Mouse (Mus musculus): ENCODE measurements at regions not wholly inside any gene's neighbourhood (a gene's known extent, or its start where the extent isn't known, plus 50 kb on each side); places are given as distances from the start of the nearest gene placed in this dataset.
A peak's percentile ranks its signal among the peaks of the same experiment; 100 is the strongest.

DNA sequence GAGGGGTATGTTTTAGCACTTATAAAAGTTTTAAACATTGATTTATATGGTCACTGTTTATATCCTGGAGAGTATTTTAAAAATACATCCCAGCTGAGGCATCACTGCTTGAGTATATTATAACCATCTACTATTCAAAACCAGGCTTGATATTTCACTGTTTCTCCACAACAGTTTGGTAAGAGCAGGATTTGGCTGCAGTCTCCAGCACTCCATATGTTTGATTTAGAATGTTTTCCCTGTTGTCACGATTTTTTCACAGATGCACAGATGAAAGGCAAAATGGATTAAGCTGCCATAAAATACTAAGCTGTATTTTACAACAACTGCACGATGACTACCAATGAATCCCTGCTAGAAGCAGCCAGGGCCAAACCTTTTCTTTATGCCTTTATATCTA lies 166.6 kb downstream of the Cox7b2 start:
- intact Hi-C loops (cut with DNase I), result no loop called here
- no peak for DNase-seq

DNA sequence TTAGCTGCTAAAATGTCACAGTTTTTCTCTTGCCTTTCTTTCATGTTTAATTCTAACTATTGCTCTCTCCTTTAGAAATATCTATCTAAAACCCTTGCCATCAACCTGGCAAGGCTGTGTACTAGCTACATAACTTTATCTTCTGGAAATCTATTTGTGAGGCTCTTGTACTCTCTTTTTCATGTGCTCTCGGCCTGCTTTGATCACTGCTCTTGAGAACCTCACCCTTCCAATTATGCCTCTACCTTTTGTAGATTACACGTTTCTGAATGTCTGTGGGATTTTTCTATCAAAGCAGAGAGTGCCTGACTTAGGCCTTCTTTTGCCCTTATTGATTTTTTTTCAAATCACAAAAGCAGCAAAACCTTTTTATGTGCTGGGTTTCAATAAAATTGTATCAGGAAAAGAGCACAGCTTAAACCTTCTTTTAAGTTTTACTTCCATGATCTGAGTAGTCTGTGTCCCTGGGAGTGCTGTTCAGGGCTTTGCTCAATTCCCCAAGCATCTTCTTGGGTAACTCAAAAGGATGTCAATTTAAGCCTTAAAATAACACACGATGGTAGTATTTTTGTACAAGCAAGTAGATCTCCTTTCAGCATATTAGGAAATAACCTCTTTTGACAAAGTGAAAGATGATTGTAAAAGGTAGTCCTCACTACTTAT lies 181.7 kb downstream of the Cox7b2 start:
- intact Hi-C loops (cut with DNase I), result no loop called here
- no peak for DNase-seq

DNA sequence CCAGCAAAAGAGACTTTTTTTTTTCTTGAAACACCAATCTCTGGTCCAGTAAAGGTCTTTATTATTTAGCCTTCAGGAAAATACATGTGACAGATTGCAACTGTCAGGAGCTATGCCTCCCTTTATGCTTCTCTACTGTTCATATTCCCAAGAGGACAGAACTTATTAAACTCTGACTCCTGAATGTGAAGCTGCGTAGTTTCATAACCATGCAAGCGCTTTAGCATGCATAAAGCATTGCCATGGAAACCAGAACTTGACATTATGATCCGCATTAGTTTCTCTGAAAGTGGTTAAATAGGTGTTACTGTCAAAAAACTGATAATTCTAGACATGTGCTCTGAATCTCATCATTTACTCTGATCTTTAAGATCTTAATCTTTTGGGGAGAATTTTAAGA lies 206.5 kb downstream of the Cox7b2 start:
- no peak for DNase-seq
- intact Hi-C loops (cut with DNase I), result no loop called here

DNA sequence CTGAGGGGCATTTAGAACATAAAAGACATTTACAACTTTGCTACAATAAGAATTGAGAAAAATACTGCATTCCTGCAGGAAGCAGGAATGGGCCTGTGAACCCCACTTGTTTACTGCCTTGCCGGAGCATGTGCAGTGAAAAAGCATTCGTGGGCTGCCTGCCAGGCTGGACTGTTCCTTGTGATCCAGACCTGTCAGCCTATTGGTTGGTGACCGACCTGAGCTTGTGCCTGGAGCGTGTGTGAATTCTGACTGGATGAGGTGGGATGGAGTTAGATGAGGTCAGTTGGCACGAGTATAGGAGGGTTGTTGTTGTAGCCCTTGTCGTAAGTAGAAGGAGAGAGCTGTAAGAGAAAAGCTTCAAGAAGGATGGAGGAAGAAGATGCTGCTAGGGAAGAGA lies 213.8 kb upstream of the Gabra2 start:
- DNase-seq, result peak; percentile 9
- intact Hi-C loops (cut with DNase I), result no loop called here

DNA sequence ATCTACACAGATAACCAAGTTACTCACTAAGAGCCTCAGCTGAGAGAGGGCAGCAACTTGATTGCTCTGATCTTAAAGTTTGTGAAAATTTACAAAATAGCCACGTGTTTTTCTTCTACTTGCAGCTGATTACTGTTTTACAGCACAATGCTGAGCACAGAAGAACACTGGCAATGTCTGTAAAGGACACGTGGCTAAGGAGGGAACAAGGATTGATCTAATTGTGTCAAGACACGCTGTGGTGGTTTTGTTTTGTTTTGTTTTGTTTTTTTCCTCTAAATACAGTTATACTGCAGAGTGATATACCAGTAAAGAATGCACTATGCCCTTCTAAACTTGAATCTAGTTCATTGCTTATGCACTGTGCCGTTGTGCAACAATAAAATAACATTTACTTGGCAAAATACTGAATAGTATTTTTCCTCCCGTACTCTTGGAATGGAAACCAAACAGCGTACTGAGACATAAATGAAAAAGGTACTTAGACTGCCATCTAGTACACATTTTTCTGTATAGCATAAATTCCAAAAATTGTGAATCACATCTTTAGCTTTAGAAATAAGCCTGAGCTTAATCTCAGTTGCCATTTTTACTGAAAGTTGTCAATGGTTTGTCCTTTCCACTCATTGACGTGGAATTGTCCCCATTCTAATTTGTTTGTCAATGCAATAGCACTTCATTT lies 166.7 kb upstream of the Gabra2 start:
- DNase-seq, result no peak
- intact Hi-C loops (cut with DNase I), result loop anchor here (5.0 kb wide), 1 partner anchor 165 kb away; the partner anchor contains the start of gene Gabra2

DNA sequence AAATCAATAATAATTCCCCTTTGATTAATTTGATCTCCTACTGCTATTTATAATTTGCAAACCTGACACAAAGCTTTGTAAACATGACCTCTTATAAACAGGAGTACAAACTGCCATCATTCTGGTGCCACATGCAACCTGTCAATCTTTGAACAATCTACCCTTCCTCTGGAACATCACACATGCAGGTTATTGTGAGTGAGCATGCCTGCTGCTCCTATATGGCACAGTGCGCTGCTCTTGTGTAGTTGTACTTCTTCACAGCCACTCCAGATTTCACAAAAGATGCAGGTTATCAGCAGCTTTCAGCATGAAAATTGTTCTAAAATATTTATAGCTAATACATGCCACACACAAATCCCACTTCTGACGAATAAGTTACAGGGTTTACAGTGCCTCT lies 153.6 kb upstream of the Gabra2 start:
- DNase-seq, result no peak
- intact Hi-C loops (cut with DNase I), result no loop called here

DNA sequence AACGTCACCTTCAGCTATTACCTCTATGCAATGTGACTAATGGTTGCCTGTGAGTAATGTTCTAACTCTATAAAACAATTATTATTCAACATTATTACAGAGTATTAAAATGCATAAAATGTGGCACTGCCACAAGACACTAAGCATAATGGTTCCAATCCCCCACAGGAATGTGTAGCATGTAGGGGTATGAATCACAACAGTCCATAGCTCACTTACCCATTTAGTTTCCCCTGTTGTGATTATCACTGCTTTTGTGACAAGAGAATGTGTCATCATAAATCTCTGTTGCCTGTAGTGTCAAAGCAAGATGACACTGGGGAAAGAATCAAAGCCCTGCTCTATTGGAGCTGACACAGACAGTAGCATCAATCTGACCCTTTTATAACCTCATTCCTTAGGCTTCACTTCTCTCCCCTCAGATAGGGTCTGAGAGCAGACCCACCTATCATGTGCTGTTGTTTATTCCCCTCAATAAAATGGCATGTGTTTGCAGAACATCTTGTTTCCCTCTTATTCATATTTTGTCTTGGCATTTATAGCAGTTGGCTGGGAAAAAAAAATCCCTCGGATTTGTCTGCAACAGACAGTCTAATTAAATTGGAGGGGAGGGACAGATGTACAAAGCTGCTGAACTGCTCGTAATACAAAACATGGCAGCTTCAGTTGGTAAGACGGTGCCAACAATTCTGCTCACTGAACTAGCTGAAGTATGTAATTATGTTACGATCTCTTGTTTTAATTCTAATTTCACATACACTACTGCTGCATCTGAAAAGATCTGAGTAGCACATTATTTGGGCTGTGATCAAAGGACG lies 152.9 kb upstream of the Gabra2 start:
- intact Hi-C loops (cut with DNase I), result no loop called here
- DNase-seq, result no peak

DNA sequence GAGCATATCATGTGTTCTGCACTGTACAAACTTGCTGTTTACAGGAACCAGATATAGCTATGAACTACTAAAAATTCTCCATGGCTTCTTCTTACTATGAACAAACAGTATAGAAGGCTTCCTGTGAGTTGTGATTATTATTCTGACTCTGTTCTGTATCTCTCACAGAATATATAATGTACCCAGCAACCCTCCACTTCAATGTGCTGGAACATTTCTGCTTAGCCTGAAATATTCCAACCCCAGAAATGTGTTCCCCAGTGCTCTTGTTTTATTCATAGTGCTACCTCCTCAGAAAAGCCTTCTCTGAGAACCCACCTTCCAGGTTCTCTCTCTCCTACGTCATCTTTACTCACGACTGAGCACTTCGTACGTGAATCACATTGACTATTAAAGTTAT lies 132.0 kb upstream of the Gabra2 start:
- no peak for DNase-seq
- intact Hi-C loops (cut with DNase I), result no loop called here

DNA sequence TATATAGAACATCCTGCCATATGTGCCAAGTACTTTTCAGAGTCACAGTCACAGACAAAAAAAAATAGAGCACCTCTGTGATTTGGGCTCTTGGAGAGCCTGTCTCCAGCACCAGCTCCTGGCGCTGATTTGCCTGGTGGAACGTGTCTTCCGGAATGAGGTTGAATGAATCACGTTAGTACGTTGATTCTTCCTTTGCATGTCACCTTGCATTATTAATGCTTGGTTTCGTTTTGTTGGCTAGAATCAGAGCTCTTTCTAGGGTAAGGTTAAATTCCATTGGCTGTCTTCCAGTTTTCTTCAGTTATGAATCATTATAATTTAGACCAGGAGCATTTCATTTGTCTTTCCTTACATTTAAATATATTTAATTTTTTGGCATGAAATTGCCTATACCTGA lies 105.2 kb upstream of the Gabra2 start:
- peak; percentile 5 for DNase-seq
- intact Hi-C loops (cut with DNase I), result no loop called here

DNA sequence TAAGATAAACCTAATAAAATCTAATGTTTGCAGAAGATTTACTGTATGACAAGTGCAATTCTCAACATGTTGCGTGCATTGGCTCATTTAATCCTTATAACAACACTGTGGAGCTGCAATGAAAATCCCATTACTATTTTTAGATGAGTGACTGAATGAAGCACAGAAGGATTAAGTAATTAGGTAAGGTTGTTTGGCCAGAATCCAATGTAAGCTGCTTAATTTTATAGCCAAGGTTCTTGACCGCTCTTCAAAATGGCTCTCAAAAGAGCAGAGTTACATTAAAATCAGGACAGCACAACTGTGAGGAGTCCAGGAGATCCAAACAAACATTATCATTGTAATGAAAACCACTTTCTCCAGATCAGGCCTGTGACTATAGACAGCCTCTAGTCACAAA lies 81.7 kb upstream of the Gabra2 start:
- intact Hi-C loops (cut with DNase I), result no loop called here
- DNase-seq, result no peak

DNA sequence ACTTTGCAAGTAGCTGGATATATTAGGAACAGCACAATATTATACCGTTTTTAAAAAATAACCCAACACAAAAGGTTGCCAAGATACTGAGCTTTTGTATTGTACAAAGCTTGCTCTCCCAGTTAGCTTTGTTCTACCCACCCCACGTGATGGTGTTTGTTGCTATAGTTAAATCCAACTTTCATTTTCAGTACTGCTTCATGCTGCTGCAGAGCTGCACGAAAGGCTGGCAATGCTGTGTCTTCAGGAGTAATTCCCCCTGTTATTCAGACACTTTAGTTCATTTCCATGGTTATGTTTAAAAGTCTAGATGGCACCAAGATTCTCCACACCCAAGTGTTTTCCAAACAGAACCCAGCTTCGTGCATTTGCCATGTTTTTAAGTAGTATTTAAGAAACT lies 74.7 kb upstream of the Gabra2 start:
- intact Hi-C loops (cut with DNase I), result no loop called here
- no peak for DNase-seq
